Mouse (Mus musculus): ENCODE data around the gene Gm9972. TPM values are rescaled to one million over a fixed set of nuclear protein-coding genes. Genes with fewer than 3 reads are reported as not detected.

The Gm9972 gene
- not detected for total RNA-seq (2021)

DNA sequence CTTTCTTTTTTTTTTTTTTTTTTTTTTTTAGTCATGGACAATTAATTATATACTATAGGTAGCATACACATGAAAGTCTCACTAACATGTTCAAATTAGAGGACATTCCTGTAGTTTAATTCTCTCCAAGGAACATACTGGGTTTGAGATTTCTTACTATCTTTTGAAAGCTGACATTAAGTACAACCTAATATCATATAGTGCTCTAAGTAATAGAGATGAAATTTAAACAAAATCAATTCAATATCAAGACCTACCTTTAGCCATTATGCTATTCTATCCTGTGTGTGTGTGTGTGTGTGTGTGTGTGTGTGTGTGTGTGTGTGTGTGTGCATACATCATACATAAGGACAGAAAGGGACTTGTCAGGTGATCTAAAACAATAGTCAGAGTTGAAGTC lies at the start of gene Gm9972:
Gm9972 (plus strand) TSS at position 301 of the 400 bp plus-strand sequence.
- intact Hi-C loops (cut with DNase I), result no loop called here
- no peak for DNase-seq (ENCODE audit: low spot score in 2 of 2)

GRCm38 (mm10) chr11:42999188-42999587 lies 36.4 kb upstream of the Gm9972 start:
- DNase-seq (ENCODE audit: low spot score in 2 of 2), result peak; percentile 11 to 17
- intact Hi-C loops (cut with DNase I), result loop anchor here (5.0 kb wide), 2 partner anchors 263 to 348 kb away; no protein-coding TSS in a partner anchor

- intact Hi-C loops (cut with DNase I), result no loop called here
- DNase-seq (ENCODE audit: low spot score in 2 of 2), result peak in 1 of 2 experiments; percentile 9
These were observed 23.6 kb upstream of the Gm9972 start for GRCm38 (mm10) chr11:43011941-43012340.

- intact Hi-C loops (cut with DNase I), result no loop called here
- no peak for DNase-seq (ENCODE audit: low spot score in 2 of 2)
These were observed 22.6 kb upstream of the Gm9972 start for GRCm38 (mm10) chr11:43012980-43013379.

DNA sequence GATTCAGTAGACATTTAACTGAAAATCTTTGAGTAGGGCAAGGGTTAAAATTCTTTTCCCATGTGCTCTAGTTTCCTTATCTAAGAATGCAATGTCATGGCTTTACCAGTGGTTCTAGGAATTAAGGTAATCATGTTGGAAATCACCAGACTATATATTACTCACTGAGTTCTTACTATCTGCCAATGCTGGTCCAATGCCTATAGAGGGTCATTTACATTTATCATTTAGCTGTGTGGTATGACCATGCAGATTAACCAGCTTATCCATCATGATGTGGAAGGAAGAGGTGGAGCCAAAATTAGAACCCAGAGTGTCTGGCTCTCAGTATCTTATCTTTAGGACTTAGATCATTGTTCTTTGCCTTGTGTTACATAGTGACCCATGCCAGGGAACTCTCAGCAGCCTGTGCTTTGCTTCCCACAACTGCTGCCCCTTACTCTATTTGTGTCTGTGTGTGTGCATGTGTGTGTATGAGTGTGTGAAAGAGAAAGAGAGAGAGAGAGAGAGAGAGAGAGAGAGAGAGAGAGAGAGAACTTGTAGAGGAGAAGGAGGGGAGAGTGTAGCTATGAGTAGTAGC lies 12.3 kb upstream of the Gm9972 start:
- no peak for DNase-seq (ENCODE audit: low spot score in 2 of 2)
- intact Hi-C loops (cut with DNase I), result no loop called here

DNA sequence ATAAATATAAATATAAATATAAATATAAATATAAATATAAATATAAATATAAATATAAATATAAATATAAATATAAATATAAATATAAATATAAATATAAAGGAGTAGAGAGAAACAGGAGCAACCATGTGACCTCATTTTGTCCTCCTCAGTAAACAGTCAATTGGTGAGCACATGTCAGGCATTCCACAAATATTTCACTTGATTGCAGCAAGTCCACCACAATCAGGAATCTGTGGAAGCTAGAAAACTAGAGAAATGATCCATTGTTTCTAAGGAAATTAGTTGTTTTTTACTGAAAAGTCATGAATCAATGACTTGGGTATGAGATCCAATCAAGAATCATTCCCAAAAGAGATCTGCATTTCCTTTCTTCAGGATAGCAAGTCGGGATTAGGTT lies 5.7 kb upstream of the Gm9972 start:
- intact Hi-C loops (cut with DNase I), result no loop called here
- DNase-seq (ENCODE audit: low spot score in 2 of 2), result no peak

DNA sequence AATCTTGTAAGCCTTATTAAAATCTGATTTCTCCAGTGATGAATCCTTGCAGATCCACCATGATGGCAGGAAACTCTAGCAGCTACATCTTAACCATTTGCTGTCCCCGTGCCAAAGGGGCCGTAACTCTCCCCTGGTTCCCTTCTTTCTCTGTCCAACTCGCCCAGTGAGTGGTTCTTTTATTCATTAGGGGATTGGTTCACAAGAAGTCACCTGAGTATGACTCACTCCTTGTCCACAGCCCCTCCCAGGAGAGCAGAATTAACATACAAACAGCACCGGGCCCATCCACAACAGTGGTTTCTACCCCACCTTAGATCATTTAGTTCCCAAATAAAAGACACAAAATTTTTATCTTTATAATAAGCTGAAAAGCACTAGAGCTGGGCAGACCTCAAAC lies 3.4 kb upstream of the Gm9972 start:
- DNase-seq (ENCODE audit: low spot score in 2 of 2), result no peak
- intact Hi-C loops (cut with DNase I), result no loop called here

DNA sequence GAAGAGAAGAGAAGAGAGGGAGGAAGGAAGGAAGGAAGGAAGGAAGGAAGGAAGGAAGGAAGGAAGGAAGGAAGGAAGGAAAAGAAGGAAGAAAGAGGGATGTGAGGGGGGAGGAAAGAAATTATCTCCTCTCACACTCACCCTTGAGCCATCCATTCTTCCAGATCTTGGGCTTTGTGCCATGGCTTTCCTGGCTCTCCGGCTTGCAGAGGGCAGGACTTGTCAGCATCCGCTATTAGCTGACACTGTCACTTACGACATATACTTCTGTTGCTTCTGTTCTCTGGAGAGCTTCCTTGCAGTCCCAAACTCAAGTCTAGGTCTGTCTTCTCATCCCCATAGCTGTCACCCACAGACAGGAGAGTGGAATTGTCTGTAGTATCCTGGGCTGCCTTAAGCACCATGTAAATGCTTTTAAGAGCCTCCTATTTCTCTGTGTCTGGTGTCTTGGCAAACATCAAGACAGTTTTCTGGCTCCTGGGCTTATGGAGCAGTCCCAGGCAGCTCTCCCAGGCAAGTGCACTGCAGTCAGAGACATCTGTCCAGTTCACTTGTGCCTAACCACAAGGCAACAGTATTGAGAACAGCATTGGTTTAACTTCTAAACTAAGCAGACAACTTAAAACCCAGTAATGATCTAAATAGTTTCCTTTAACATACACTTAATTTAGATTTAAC lies 10.5 kb downstream of the Gm9972 start:
- intact Hi-C loops (cut with DNase I), result no loop called here
- no peak for DNase-seq (ENCODE audit: low spot score in 2 of 2)

- DNase-seq (ENCODE audit: low spot score in 2 of 2), result no peak
- intact Hi-C loops (cut with DNase I), result no loop called here
These were observed 13.8 kb downstream of the Gm9972 start for GRCm38 (mm10) chr11:43049363-43049762.

DNA sequence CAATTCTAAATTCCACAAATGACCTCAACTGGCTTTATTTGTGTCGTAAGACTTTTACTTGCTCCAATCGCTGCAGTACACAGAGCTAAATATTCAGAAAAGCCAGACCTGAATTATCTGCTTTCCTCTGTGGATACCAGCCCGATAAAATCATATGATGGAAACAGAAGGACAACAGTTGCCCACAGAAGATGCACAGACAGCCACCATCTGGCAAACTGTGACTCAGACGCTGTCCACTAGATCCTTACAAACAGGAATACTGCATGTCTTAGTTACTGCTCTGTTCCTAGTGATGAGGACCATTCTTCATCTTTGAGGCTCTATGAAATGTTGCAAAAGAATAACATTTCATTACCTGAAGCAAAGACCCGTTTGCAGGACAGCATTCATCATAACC lies 19.4 kb downstream of the Gm9972 start:
- DNase-seq (ENCODE audit: low spot score in 2 of 2), result peak; percentile 24 to 72

GRCm38 (mm10) chr11:43059437-43059970 lies 24.0 kb downstream of the Gm9972 start:
- peak in 1 of 2 experiments; percentile 70 for DNase-seq (ENCODE audit: low spot score in 2 of 2)
- intact Hi-C loops (cut with DNase I), result loop anchor here (5.0 kb wide), 1 partner anchor 132 kb away; no protein-coding TSS in a partner anchor

More for the DNA sequence above, 19.4 kb downstream of the Gm9972 start:
- intact Hi-C loops (cut with DNase I), result loop anchor here (5.0 kb wide), 1 partner anchor 128 kb away; no protein-coding TSS in a partner anchor

- intact Hi-C loops (cut with DNase I), result no loop called here
- DNase-seq (ENCODE audit: low spot score in 2 of 2), result peak in 1 of 2 experiments; percentile 33
These were observed 26.7 kb downstream of the Gm9972 start for GRCm38 (mm10) chr11:43062286-43062685.

GRCm38 (mm10) chr11:43086309-43087050 lies 50.9 kb downstream of the Gm9972 start:
- intact Hi-C loops (cut with DNase I), result no loop called here
- no peak for DNase-seq (ENCODE audit: low spot score in 2 of 2)

Other genes with a start within 250 kb of the Gm9972 start
- gene Atp10b, start 114.1 kb downstream of the Gm9972 start, total RNA-seq (2021), result under 1 TPM; 0.80 to 0.89 TPM